Comparison of ENCODE assay signal across 10 mouse cellular contexts in the genomic region with DNA sequence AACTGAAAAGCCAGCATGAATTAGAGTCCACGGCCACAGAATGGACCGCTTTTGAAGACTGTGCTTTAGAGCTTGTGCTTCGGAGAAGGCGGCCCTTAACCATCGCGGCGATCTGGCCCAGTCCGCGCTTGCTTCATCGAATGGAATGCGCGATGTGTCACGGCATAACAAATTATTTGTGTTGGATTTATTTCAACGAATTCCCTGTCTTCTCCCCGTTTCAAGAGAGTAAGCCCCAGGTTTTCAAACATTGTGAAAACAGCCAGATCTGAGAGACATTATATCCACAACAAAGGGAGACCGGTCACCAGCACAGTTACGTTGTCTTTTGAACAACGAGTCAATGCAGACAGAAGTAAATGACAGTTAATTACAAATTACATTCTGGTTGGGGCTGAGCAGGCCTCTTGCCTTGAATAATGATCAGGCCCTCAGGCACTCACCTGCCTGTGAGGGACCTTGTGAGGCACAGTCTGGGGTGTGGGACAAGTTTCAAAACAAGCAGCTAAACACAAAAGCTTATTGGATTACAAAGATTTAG.
A peak's percentile ranks its signal among the peaks of the same experiment; 100 is the strongest.
DNase-seq lines count a peak whose midpoint lies in the region; ATAC-seq lines count a peak whose summit lies in the region.
"Had no signal": no experiment of that assay in that cellular context is flagged by ENCODE, and none has a peak within 500 bp of the region (broad histone marks: within the 10 kb centered on the region; RNA-seq: fewer than 3 reads in every experiment).

No protein-coding gene starts in this region.

- no peaks in the 10 kb centered on the region for H3K9me3 ChIP-seq in kidney, embryonic 14.5 days (ENCODE audit: control insufficient read depth, low read length)
- no peaks in the 10 kb centered on the region for H3K9me3 ChIP-seq in forebrain, embryonic 14.5 days (replicated peaks; ENCODE audit: control insufficient read depth, low read length)
- H3K9me3 ChIP-seq in midbrain, embryonic 14.5 days (ENCODE audit: control insufficient read depth, low read length), result no peaks in the 10 kb centered on the region

- ATAC-seq in kidney, embryonic 14.5 days (ENCODE audit: low FRiP score, low TSS enrichment), result no peak
- ATAC-seq in forebrain, embryonic 14.5 days, result peak; percentile 90
- peak; percentile 68; the same call in 1 of the 2 replicates for ATAC-seq in midbrain, embryonic 14.5 days (ENCODE audit: low FRiP score, low TSS enrichment)

- DNase-seq in kidney, adult 11 months, result peak; percentile 66
- DNase-seq in forebrain, embryonic 14.5 days (ENCODE audit: low spot score), result peak; percentile 71
- DNase-seq in kidney, postnatal 25 days, result peak; percentile 61 to 70
- DNase-seq in midbrain, embryonic 14.5 days, result peak; percentile 75
- DNase-seq in layer of hippocampus, adult 11-12 months (ENCODE audit: low spot score), result no peak
- DNase-seq in ovary, postnatal 10 days (ENCODE audit: low spot score), result no peak
- no peak for DNase-seq in thymus, postnatal 36 days
- DNase-seq: B cell, adult 2 months had no signal

- no peak overlapping the region for H3K4me2 ChIP-seq in kidney, embryonic 14.5 days (replicated peaks; ENCODE audit: low read depth, low read length)
- H3K4me2 ChIP-seq in forebrain, embryonic 14.5 days (ENCODE audit: low read length), result peak overlapping the region; percentile 20; the same call in 1 of the 2 replicates
- H3K4me2 ChIP-seq in midbrain, embryonic 14.5 days (ENCODE audit: low read length), result peak overlapping the region; percentile 34
- H3K4me2 ChIP-seq: liver, embryonic 11.5 days had no signal

- WGBS in kidney, embryonic 14.5 days, result 64% methylated on average over 18 of the region's 18 CpGs
- WGBS in forebrain, embryonic 14.5 days, result 5% methylated on average over 18 of the region's 18 CpGs
- 12% methylated on average over 18 of the region's 18 CpGs for WGBS in midbrain, embryonic 14.5 days

- H3K27me3 ChIP-seq in kidney, embryonic 14.5 days (ENCODE audit: control insufficient read depth, insufficient read depth, low read length), result 0 out of 2 replicates have a peak, but pooled peaks cover under 1% of the 10 kb centered on the region
- peaks cover 85% of the 10 kb centered on the region for H3K27me3 ChIP-seq in forebrain, embryonic 14.5 days (replicated peaks; ENCODE audit: control insufficient read depth, insufficient read depth, low read length)
- H3K27me3 ChIP-seq in midbrain, embryonic 14.5 days (ENCODE audit: control insufficient read depth, insufficient read depth, low read length), result peaks cover 17% of the 10 kb centered on the region; the same call in 1 of the 2 replicates

- no peaks in the 10 kb centered on the region for H3K36me3 ChIP-seq in kidney, embryonic 14.5 days (ENCODE audit: control insufficient read depth, insufficient read depth, low read length)
- H3K36me3 ChIP-seq in forebrain, embryonic 14.5 days (ENCODE audit: control insufficient read depth, insufficient read depth, low read length), result no peaks in the 10 kb centered on the region
- H3K36me3 ChIP-seq in midbrain, embryonic 14.5 days (ENCODE audit: control insufficient read depth, insufficient read depth, low read length), result no peaks in the 10 kb centered on the region

- H3K4me1 ChIP-seq in kidney, embryonic 14.5 days (ENCODE audit: control insufficient read depth, insufficient read depth, low read length), result no peaks in the 10 kb centered on the region
- H3K4me1 ChIP-seq in forebrain, embryonic 14.5 days (ENCODE audit: control insufficient read depth, insufficient read depth, low read length), result peaks cover 7% of the 10 kb centered on the region; the same call in 1 of the 2 replicates
- H3K4me1 ChIP-seq in midbrain, embryonic 14.5 days (ENCODE audit: control insufficient read depth, insufficient read depth, low read length), result peaks cover 22% of the 10 kb centered on the region

- no peak overlapping the region for H3K27ac ChIP-seq in kidney, embryonic 14.5 days (ENCODE audit: low read depth, low read length)
- no peak overlapping the region for H3K27ac ChIP-seq in forebrain, embryonic 14.5 days (ENCODE audit: low read depth, low read length)
- 0 out of 2 replicates have a peak overlapping the region, but pooled peaks have one; percentile 43 for H3K27ac ChIP-seq in midbrain, embryonic 14.5 days (replicated peaks; ENCODE audit: low read depth, low read length)

- H3K4me3 ChIP-seq in kidney, embryonic 14.5 days (ENCODE audit: low read length), result no peak overlapping the region
- H3K4me3 ChIP-seq in forebrain, embryonic 14.5 days (ENCODE audit: low read depth, low read length), result no peak overlapping the region
- no peak overlapping the region for H3K4me3 ChIP-seq in midbrain, embryonic 14.5 days (replicated peaks; ENCODE audit: low read depth, low read length)

- H3K9ac ChIP-seq in kidney, embryonic 14.5 days (ENCODE audit: low read depth, low read length), result no peak overlapping the region
- H3K9ac ChIP-seq in forebrain, embryonic 14.5 days (ENCODE audit: low read length), result no peak overlapping the region
- H3K9ac ChIP-seq in midbrain, embryonic 14.5 days (replicated peaks; ENCODE audit: low read length), result no peak overlapping the region

Comparison
In these comparisons a context has a peak if more than half of its experiments do, and no peak if none do; other contexts are left out.
1. DNase-seq: peak in kidney, adult 11 months (single experiment), forebrain, embryonic 14.5 days (single experiment), kidney, postnatal 25 days (2 of 2) and midbrain, embryonic 14.5 days (single experiment); none in layer of hippocampus, adult 11-12 months (single experiment), ovary, postnatal 10 days (single experiment) and thymus, postnatal 36 days (0 of 2).